Mouse (Mus musculus): ENCODE data around the gene Epb41.

Gene Epb41

DNA sequence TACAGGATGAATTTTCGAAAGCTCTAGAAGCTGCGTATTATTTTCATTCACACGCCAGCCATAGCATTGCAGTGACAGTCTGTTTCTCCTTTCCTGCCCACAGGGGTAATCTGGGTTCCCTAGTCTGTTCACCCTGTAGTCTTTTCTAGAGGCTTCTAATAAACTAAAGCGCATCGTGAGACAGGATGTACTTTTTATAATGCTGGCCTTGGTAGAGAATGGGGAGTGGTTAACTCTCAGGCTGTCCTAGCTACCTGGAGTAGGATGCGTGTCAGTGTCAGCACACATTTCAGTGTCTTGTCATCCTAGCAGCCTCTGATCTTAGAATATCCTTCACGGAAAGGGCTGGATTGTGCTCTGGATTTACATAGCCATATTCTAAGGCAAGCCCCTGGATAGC, 193.8 kb downstream of the Epb41 start:
- no peak for DNase-seq

DNA sequence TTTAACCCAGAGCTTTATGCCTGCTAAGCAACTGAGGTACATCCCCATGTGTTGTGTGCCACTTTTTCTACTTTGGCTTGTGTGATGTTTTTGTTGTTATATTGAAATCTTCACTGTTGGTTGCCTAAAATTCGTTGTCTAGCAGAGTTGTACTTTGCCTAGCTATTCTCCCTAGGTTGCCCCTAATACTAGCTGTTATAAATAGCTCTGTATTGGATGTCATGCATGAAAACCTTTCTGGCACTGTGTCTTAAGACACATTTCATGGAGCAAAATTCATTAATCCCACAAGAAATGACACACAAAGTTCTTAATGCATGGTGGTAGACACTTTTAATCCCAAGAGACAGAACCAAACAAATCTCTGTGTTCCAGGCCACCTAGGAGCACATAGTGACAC, 195.4 kb downstream of the Epb41 start:
- DNase-seq = no peak

DNA sequence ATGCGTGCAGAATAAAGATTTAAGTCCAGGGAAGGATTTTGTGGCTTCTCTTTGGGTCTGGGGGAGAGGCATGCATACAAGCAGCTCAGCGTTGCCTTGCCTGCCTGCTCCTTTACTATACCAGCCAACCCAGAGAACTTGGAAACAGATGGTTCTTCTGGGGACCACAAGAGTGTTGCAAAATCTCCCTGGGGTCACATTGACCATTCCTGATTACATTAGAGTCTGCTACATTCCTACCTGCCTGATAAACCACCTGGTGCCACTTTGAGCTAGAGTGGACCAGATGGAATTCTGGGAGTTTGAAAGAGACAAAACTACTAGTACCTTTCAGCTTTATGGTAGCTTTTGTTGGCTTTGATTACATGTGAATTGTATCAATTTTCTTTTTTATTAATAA, 198.3 kb downstream of the Epb41 start:
- no peak for DNase-seq

DNA sequence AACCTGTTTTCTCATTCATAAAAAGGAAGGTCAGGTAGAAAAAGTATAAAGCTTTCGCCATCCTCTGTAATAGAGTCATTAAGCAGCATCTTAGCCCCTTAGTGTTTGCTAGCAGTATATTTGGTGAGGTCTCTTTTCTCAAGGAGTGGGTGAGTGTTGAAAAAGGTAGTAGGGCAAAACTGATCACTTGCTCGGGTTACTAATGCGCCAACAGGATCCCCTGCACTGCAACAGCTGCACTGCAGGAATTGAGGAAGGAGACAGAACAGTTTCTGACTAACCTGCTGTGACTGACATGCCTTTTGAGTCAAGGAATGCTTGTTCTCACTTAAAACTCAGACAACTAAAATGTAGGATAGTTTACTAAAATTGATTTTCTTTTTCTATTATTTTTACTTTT, 199.9 kb downstream of the Epb41 start:
- DNase-seq = no peak

DNA sequence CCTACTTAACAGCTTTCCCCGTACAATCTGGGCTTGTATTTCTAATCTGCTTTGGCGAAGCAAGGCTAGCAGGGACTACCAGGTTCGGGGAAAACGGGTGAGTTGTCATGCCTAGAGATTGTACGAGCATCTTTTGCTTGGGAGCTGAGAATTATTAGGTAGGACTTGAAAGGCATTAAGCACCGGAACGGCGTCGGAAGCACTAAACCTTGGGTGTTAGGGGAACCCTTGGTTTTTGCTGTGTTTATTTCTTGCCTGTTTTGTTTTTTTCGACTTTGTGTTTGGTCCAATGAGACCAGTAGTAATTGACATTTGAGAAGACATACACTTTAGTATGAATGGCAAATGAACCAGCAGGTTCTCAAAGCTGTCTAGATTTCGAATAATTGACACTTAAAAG, 200.6 kb downstream of the Epb41 start:
- DNase-seq = no peak

DNA sequence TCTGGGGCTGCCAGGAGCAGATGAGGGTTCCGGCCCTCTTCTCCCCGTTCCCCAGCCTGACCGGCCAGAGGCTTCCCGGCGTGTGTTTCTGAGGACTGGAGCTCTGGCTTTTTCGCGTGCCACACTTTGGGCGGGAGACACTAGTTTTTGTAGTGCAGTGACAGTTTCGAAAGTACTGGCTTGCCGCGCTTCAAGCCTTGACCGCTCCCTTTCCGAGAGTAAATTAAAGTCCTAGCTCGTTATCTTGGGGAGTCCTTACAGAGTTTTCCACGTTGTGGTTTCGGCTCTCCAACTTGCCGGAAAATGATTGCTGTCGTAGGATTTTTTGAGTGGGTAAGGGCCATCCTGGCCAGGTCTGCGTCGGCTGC, 201.0 kb downstream of the Epb41 start:
- no peak for DNase-seq
